In genomic region chr15:26862173-26862572, GRCm38 (mm10) we compare ENCODE assay signal across 24 mouse cellular contexts.
"Had no signal": no experiment of that assay in that cellular context is flagged by ENCODE, and none has a peak within 500 bp of the region (broad histone marks: within the 10 kb centered on the region; RNA-seq: fewer than 3 reads in every experiment).

No protein-coding gene starts in this region.

- DNase-seq: gastrocnemius, adult 2 months; gastrocnemius, postnatal 10 days; gastrocnemius, postnatal 25 days; heart, adult 18-20 months; heart, postnatal 10 days; heart, postnatal 4 days; kidney, adult 18-20 months; kidney, adult 8-10 months; kidney, postnatal 10 days; kidney, postnatal 25 days; kidney, postnatal 4 days had no signal

- H3K27ac ChIP-seq: gastrocnemius, adult 2 months; heart, embryonic 10.5 days; hindbrain, embryonic 10.5 days; hindbrain, embryonic 12.5 days; hindbrain, embryonic 14.5 days; intestine, embryonic 15.5 days; layer of hippocampus, adult 2 months; left cerebral cortex, adult 2 months; limb, embryonic 10.5 days; limb, embryonic 12.5 days had no signal

- H3K9me3 ChIP-seq: heart, embryonic 10.5 days; heart, embryonic 12.5 days; hindbrain, embryonic 10.5 days; hindbrain, embryonic 12.5 days; intestine, embryonic 15.5 days; limb, embryonic 10.5 days; limb, embryonic 12.5 days had no signal

- H3K4me2 ChIP-seq: heart, embryonic 12.5 days; hindbrain, embryonic 12.5 days; hindbrain, embryonic 14.5 days; intestine, embryonic 15.5 days; limb, embryonic 12.5 days had no signal

- H3K4me3 ChIP-seq: gastrocnemius, adult 2 months; heart, embryonic 10.5 days; heart, embryonic 12.5 days; hindbrain, embryonic 10.5 days; hindbrain, embryonic 12.5 days; intestine, embryonic 15.5 days; layer of hippocampus, adult 2 months; left cerebral cortex, adult 2 months; limb, embryonic 10.5 days; limb, embryonic 12.5 days had no signal

- H3K36me3 ChIP-seq: heart, embryonic 10.5 days; heart, embryonic 12.5 days; hindbrain, embryonic 10.5 days; hindbrain, embryonic 12.5 days; intestine, embryonic 15.5 days; limb, embryonic 10.5 days; limb, embryonic 12.5 days had no signal

- H3K4me1 ChIP-seq: heart, embryonic 10.5 days; heart, embryonic 12.5 days; hindbrain, embryonic 10.5 days; hindbrain, embryonic 12.5 days; intestine, embryonic 15.5 days; limb, embryonic 10.5 days had no signal

- H3K27me3 ChIP-seq: heart, embryonic 12.5 days; hindbrain, embryonic 12.5 days; intestine, embryonic 15.5 days; limb, embryonic 12.5 days had no signal

- ATAC-seq: hindbrain, embryonic 16.5 days; inflammation-experienced regulatory T-cells, adult 6 months; intestine, embryonic 15.5 days; intestine, postnatal 0 days had no signal

- H3K9ac ChIP-seq: heart, embryonic 12.5 days; hindbrain, embryonic 12.5 days; hindbrain, embryonic 14.5 days; intestine, embryonic 15.5 days; limb, embryonic 12.5 days had no signal
